Mouse (Mus musculus) heart, embryonic 14.5 days (tissue): Measurements from ENCODE around the gene Alg14. TPM values are rescaled to one million over a fixed set of nuclear protein-coding genes. Genes with fewer than 3 reads are reported as not detected.

Source experiments
- ATAC-seq: fragments of 200-750 bp; cut with Nextera tagmentation; 2 replicates; pipeline ENCODE4 v1.8.0; 2017; ENCODE audit warnings: low read depth, moderate TSS enrichment; ENCODE audit not compliant: insufficient number of reproducible peaks, insufficient read depth, low FRiP score
- H3K27ac ChIP-seq, 2 experiments: fragments of 200-500 bp in 1 of 2; fragments of 300-500 bp in 1 of 2; sonication (generic) in 1 of 2; replicated peaks in 1 of 2; 2 replicates each; pipeline ENCODE4 v1.5.1; 2012 to 2014; ENCODE audit warnings: low read depth in 2 of 2, low read length in 2 of 2, control low read depth in 1 of 2, mild to moderate bottlenecking in 1 of 2, mixed read lengths in 1 of 2; ENCODE audit not compliant: control insufficient read depth in 1 of 2, insufficient read depth in 1 of 2
- H3K27me3 ChIP-seq: fragments of 300-500 bp; sonication (generic); 2 replicates; pipeline ENCODE4 v1.6.1; 2014; ENCODE audit warnings: mild to moderate bottlenecking, low read length, control low read depth; ENCODE audit not compliant: control insufficient read depth, insufficient read depth
- H3K36me3 ChIP-seq: fragments of 300-500 bp; sonication (generic); 2 replicates; pipeline ENCODE4 v1.6.1; 2014; ENCODE audit warnings: mild to moderate bottlenecking, control low read depth, low read length, mixed read lengths; ENCODE audit not compliant: control insufficient read depth, insufficient read depth
- H3K4me1 ChIP-seq, 2 experiments: fragments of 200-500 bp in 1 of 2; fragments of 300-500 bp in 1 of 2; sonication (generic) in 1 of 2; 2 replicates each; pipeline ENCODE4 v1.6.1; 2012 to 2014; ENCODE audit warnings: low read length in 2 of 2, control low read depth in 1 of 2, mixed read lengths in 1 of 2; ENCODE audit not compliant: control insufficient read depth in 2 of 2, insufficient read depth in 2 of 2
- H3K4me2 ChIP-seq: fragments of 300-500 bp; sonication (generic); 2 replicates; pipeline ENCODE4 v1.6.1; 2014; ENCODE audit warnings: mild to moderate bottlenecking, low read length
- H3K4me3 ChIP-seq, 2 experiments: fragments of 200-500 bp in 1 of 2; fragments of 300-500 bp in 1 of 2; sonication (generic) in 1 of 2; 2 replicates each; pipeline ENCODE4 v1.5.1; 2012 to 2014; ENCODE audit warnings: low read length in 2 of 2, mild to moderate bottlenecking in 2 of 2, control low read depth in 1 of 2, low read depth in 1 of 2, moderate library complexity in 1 of 2; ENCODE audit not compliant: control insufficient read depth in 1 of 2, insufficient read depth in 1 of 2
- H3K9ac ChIP-seq: fragments of 300-500 bp; sonication (generic); 2 replicates; pipeline ENCODE4 v1.6.1; 2014; ENCODE audit warnings: mild to moderate bottlenecking, low read length
- H3K9me3 ChIP-seq: fragments of 300-500 bp; sonication (generic); 2 replicates; pipeline ENCODE4 v1.6.1; 2016; ENCODE audit warnings: low read length, control low read depth; ENCODE audit not compliant: control insufficient read depth
- WGBS: fragments of 180-500 bp; shearing (Covaris S2); extraction: QIAGEN DNeasy Blood & Tissue Kit; methylation state at CpG from one replicate; pipeline ENCODE4 v1.1.7; 2014; 5-methylcytosine and 5-hydroxymethylcytosine counted together
- polyA plus RNA-seq: library from polyadenylated mRNA; unstranded; fragments of >200 nt; fragmentation: Nextera tagmentation; extraction: Ambion mirVana; gene quantifications from 2 replicates; pipeline ENCODE4 v1.2.1, GENCODE M21; 2014

Gene Alg14
- polyA plus RNA-seq, 1 experiment from 2014 or later = 41.9 TPM

- H3K4me1 ChIP-seq = peaks cover 2 to 13% of the 10 kb centered on the region in 2 experiments; a peak in 3 of 4 replicates
- ATAC-seq = no peak
- H3K9me3 ChIP-seq = no peaks in the 10 kb centered on the region
- 81% methylated on average over 10 of the region's 10 CpGs for WGBS
- no peak overlapping the region for H3K9ac ChIP-seq
- no peak overlapping the region for H3K4me2 ChIP-seq
- no peak overlapping the region for H3K27ac ChIP-seq
- peaks cover 24% of the 10 kb centered on the region for H3K27me3 ChIP-seq
- H3K36me3 ChIP-seq = no peaks in the 10 kb centered on the region
- no peak overlapping the region for H3K4me3 ChIP-seq
Observed at GRCm38 (mm10) chr3:121257418-121257817, 34.2 kb upstream of the Alg14 start.

- WGBS = 60% methylated on average over 20 of the region's 20 CpGs
- no peak for ATAC-seq
- H3K4me2 ChIP-seq = peak overlapping the region; percentile 39
Observed at GRCm38 (mm10) chr3:121258521-121259478, 32.8 kb upstream of the Alg14 start.

GRCm38 (mm10) chr3:121260041-121260440 is 31.5 kb upstream of the Alg14 start:
- H3K9ac ChIP-seq = no peak overlapping the region
- no peak for ATAC-seq
- H3K27ac ChIP-seq = no peak overlapping the region
- no peak overlapping the region for H3K4me3 ChIP-seq
- H3K36me3 ChIP-seq = no peaks in the 10 kb centered on the region
- WGBS = 69% methylated on average over 7 of the region's 7 CpGs
- H3K4me1 ChIP-seq = peaks cover 4 to 13% of the 10 kb centered on the region in 2 experiments; a peak in 3 of 4 replicates
- no peaks in the 10 kb centered on the region for H3K9me3 ChIP-seq
- peaks cover 41% of the 10 kb centered on the region for H3K27me3 ChIP-seq
- no peak overlapping the region for H3K4me2 ChIP-seq

More at GRCm38 (mm10) chr3:121258521-121259478, 32.8 kb upstream of the Alg14 start:
- Histone ChIP-seq H3K9me3 (no peaks in the 10 kb centered on the region), H3K4me1 (peaks cover 4 to 13% of the 10 kb centered on the region in 2 experiments; a peak in 3 of 4 replicates), H3K36me3 (no peaks in the 10 kb centered on the region), H3K4me3 (no peak overlapping the region), H3K9ac (no peak overlapping the region), H3K27ac (no peak overlapping the region), H3K27me3 (peaks cover 31% of the 10 kb centered on the region)

- Histone ChIP-seq H3K4me3 (no peak overlapping the region), H3K4me1 (peaks cover 4 to 13% of the 10 kb centered on the region in 2 experiments; a peak in 3 of 4 replicates), H3K27me3 (peaks cover 42% of the 10 kb centered on the region), H3K9me3 (no peaks in the 10 kb centered on the region), H3K27ac (no peak overlapping the region), H3K9ac (no peak overlapping the region), H3K4me2 (no peak overlapping the region), H3K36me3 (no peaks in the 10 kb centered on the region)
- 55% methylated on average over 1 of the region's 1 CpGs for WGBS
- ATAC-seq = no peak
Observed at GRCm38 (mm10) chr3:121260831-121261230, 30.7 kb upstream of the Alg14 start.

- Histone ChIP-seq H3K27ac (no peak overlapping the region), H3K9me3 (no peaks in the 10 kb centered on the region), H3K4me3 (no peak overlapping the region), H3K4me2 (no peak overlapping the region), H3K4me1 (peaks cover 4 to 13% of the 10 kb centered on the region in 2 experiments; a peak in 3 of 4 replicates), H3K36me3 (no peaks in the 10 kb centered on the region), H3K9ac (no peak overlapping the region), H3K27me3 (peaks cover 42% of the 10 kb centered on the region)
- 70% methylated on average over 7 of the region's 7 CpGs for WGBS
- no peak for ATAC-seq
Observed at GRCm38 (mm10) chr3:121261251-121261650, 30.3 kb upstream of the Alg14 start.

- H3K4me2 ChIP-seq = peak overlapping the region; percentile 99
- peak overlapping the region; percentile 72 to 76 for H3K4me3 ChIP-seq
- H3K27me3 ChIP-seq = peaks cover 42% of the 10 kb centered on the region
- no peak for ATAC-seq
- H3K27ac ChIP-seq = no peak overlapping the region
- peaks cover 4 to 13% of the 10 kb centered on the region in 2 experiments; a peak in 3 of 4 replicates for H3K4me1 ChIP-seq
- H3K36me3 ChIP-seq = no peaks in the 10 kb centered on the region
- peak overlapping the region; percentile 73 for H3K9ac ChIP-seq
- H3K9me3 ChIP-seq = no peaks in the 10 kb centered on the region
- 10% methylated on average over 21 of the region's 21 CpGs for WGBS
Observed at GRCm38 (mm10) chr3:121261939-121262520, 29.5 kb upstream of the Alg14 start.

GRCm38 (mm10) chr3:121262521-121263204 is 28.9 kb upstream of the Alg14 start:
- Histone ChIP-seq H3K4me1 (peaks cover 4 to 13% of the 10 kb centered on the region in 2 experiments; a peak in 3 of 4 replicates), H3K4me3 (peak overlapping the region; percentile 72 to 76), H3K36me3 (no peaks in the 10 kb centered on the region), H3K9ac (peak overlapping the region; percentile 73), H3K4me2 (peak overlapping the region; percentile 99), H3K27ac (no peak overlapping the region), H3K27me3 (peaks cover 42% of the 10 kb centered on the region), H3K9me3 (no peaks in the 10 kb centered on the region)
- WGBS = under 1% methylated on average over 88 of the region's 97 CpGs
- peak; percentile 83 for ATAC-seq
